13 mouse cellular contexts compared by ENCODE assay signal in genomic region chr11:105953402-105953801, GRCm38 (mm10). TPM values are rescaled to one million over a fixed set of nuclear protein-coding genes. Genes with fewer than 3 reads are reported as not detected.
DNase-seq lines count a peak whose midpoint lies in the region; ATAC-seq and TF ChIP-seq lines count a peak whose summit lies in the region.
"Had no signal": no experiment of that assay in that cellular context is flagged by ENCODE, and none has a peak within 500 bp of the region (broad histone marks: within the 10 kb centered on the region; RNA-seq: fewer than 3 reads in every experiment).

No protein-coding gene starts in this region.

- no peaks in the 10 kb centered on the region for H3K27me3 ChIP-seq in stomach, embryonic 14.5 days (ENCODE audit: control insufficient read depth, insufficient read depth, low read length)
- H3K27me3 ChIP-seq: neural tube, embryonic 12.5 days had no signal

- no peak for TF ChIP-seq CTCF in bone marrow macrophage, adult 2 months (IDR thresholded peaks at IDR 0.05; ENCODE audit: low read depth, low read length)

- no peak overlapping the region for H3K9ac ChIP-seq in stomach, embryonic 14.5 days (replicated peaks; ENCODE audit: low read depth, low read length)
- H3K9ac ChIP-seq: liver, postnatal 0 days; neural tube, embryonic 12.5 days had no signal

- no peak overlapping the region for H3K4me3 ChIP-seq in bone marrow macrophage, adult 2 months (ENCODE audit: insufficient read depth, low read length)
- H3K4me3 ChIP-seq in stomach, embryonic 14.5 days (ENCODE audit: low read depth, low read length) = no peak overlapping the region
- H3K4me3 ChIP-seq: neural tube, embryonic 12.5 days had no signal

- 69% methylated on average over 6 of the region's 6 CpGs for WGBS in stomach, embryonic 14.5 days

- DNase-seq in urinary bladder, postnatal 14 days (ENCODE audit: low spot score) = peak; percentile 76
- no peak for DNase-seq in urinary bladder, postnatal 10 days (ENCODE audit: low spot score)
- peak; percentile 54 to 60 for DNase-seq in heart, postnatal 14 days
- DNase-seq in thymus, adult 18-20 months = no peak
- no peak for DNase-seq in kidney, postnatal 25 days
- DNase-seq in layer of hippocampus, adult 8-10 months (ENCODE audit: low spot score in 2 of 2) = no peak
- DNase-seq: cerebellum, postnatal 14 days; liver, postnatal 0 days had no signal

- peak overlapping the region; percentile 38 for H3K27ac ChIP-seq in bone marrow macrophage, adult 2 months (ENCODE audit: insufficient read depth, low read depth, low read length)
- no peak overlapping the region for H3K27ac ChIP-seq in stomach, embryonic 14.5 days (ENCODE audit: low read length)
- H3K27ac ChIP-seq: neural tube, embryonic 12.5 days had no signal

- H3K9me3 ChIP-seq in stomach, embryonic 14.5 days (ENCODE audit: control insufficient read depth, low read depth, low read length) = no peaks in the 10 kb centered on the region
- H3K9me3 ChIP-seq: neural tube, embryonic 12.5 days had no signal

- no peak for TF ChIP-seq POLR2A in bone marrow macrophage, adult 2 months (IDR thresholded peaks at IDR 0.05; ENCODE audit: borderline replicate concordance, low read depth, low read length)

- 0 out of 2 replicates have a peak, but pooled peaks have one; percentile 6 for ATAC-seq in stomach, embryonic 14.5 days (ENCODE audit: insufficient number of reproducible peaks, insufficient read depth, low FRiP score, low read depth)
- ATAC-seq: liver, postnatal 0 days had no signal

- peaks cover 26% of the 10 kb centered on the region for H3K4me1 ChIP-seq in bone marrow macrophage, adult 2 months (ENCODE audit: control insufficient read depth, insufficient read depth, low read length)
- H3K4me1 ChIP-seq in stomach, embryonic 14.5 days (ENCODE audit: control insufficient read depth, insufficient read depth, low read length) = no peaks in the 10 kb centered on the region
- H3K4me1 ChIP-seq: neural tube, embryonic 12.5 days had no signal

- no peaks in the 10 kb centered on the region for H3K36me3 ChIP-seq in stomach, embryonic 14.5 days (ENCODE audit: control insufficient read depth, insufficient read depth, low read length)
- H3K36me3 ChIP-seq: neural tube, embryonic 12.5 days had no signal

- H3K4me2 ChIP-seq in stomach, embryonic 14.5 days (replicated peaks; ENCODE audit: low read depth, low read length) = no peak overlapping the region
- H3K4me2 ChIP-seq: neural tube, embryonic 12.5 days had no signal

- intact Hi-C loops in heart, postnatal 14 days (cut with DNase I) = no loop called here

RNA-seq across cellular contexts. Expression of gene Cyb561, which starts 0.3 kb away (rescaled TPM):
- not detected in 2 replicates for polyA plus RNA-seq in bone marrow macrophage, adult 2 months (2012; ENCODE audit: insufficient read depth, insufficient read length, missing spikeins)
- 10 to 100 TPM; 14.2 to 14.8 TPM for total RNA-seq in heart, postnatal 14 days (2021)
- polyA plus RNA-seq in stomach, embryonic 14.5 days (2014; fragmentation: Nextera tagmentation; extraction: Ambion mirVana) = 36.8 and 39.0 TPM in 2 replicates
- total RNA-seq in layer of hippocampus, adult 8-10 months (2022) = 10 to 100 TPM; 48.1 to 63.3 (median 58.7) TPM

RNA-seq across cellular contexts. Expression of gene Ace, which starts 14.3 kb away (rescaled TPM):
- 0.27 and 0.88 TPM in 2 replicates for polyA plus RNA-seq in bone marrow macrophage, adult 2 months (2012; ENCODE audit: insufficient read depth, insufficient read length, missing spikeins)
- 10 to 100 TPM; 28.7 to 31.6 TPM for total RNA-seq in heart, postnatal 14 days (2021)
- 0.72 and 0.80 TPM in 2 replicates for polyA plus RNA-seq in stomach, embryonic 14.5 days (2014; fragmentation: Nextera tagmentation; extraction: Ambion mirVana)
- total RNA-seq in layer of hippocampus, adult 8-10 months (2022) = 10 to 100 TPM in 3 of 4 experiments, 1 to 10 TPM in 1; 7.8 to 10.9 (median 10.6) TPM

RNA-seq across cellular contexts. Expression of gene Ace3, which starts 41.1 kb away (rescaled TPM):
- not detected in 2 replicates for polyA plus RNA-seq in bone marrow macrophage, adult 2 months (2012; ENCODE audit: insufficient read depth, insufficient read length, missing spikeins)
- total RNA-seq in heart, postnatal 14 days (2021) = not detected
- polyA plus RNA-seq in stomach, embryonic 14.5 days (2014; fragmentation: Nextera tagmentation; extraction: Ambion mirVana) = not detected in 2 replicates
- not detected for total RNA-seq in layer of hippocampus, adult 8-10 months (2022)
- total RNA-seq: layer of hippocampus, postnatal 14 days had no signal
- polyA plus RNA-seq: frontal cortex, adult 2 months; liver, postnatal 0 days; neural tube, embryonic 12.5 days had no signal

RNA-seq across cellular contexts. Expression of gene Kcnh6, which starts 54.5 kb away (rescaled TPM):
- polyA plus RNA-seq in bone marrow macrophage, adult 2 months (2012; ENCODE audit: insufficient read depth, insufficient read length, missing spikeins) = not detected in 2 replicates
- total RNA-seq in heart, postnatal 14 days (2021) = under 1 TPM; 0.07 to 0.14 TPM
- polyA plus RNA-seq in stomach, embryonic 14.5 days (2014; fragmentation: Nextera tagmentation; extraction: Ambion mirVana) = 0.07 and 0.38 TPM in 2 replicates
- total RNA-seq in layer of hippocampus, adult 8-10 months (2022) = 1 to 10 TPM; 1.1 to 1.6 (median 1.3) TPM
- polyA plus RNA-seq: liver, postnatal 0 days had no signal

Comparison
In these comparisons a context has a peak if more than half of its experiments do, and no peak if none do; other contexts are left out.
1. DNase-seq: peak in urinary bladder, postnatal 14 days (single experiment) and heart, postnatal 14 days (2 of 2); none in urinary bladder, postnatal 10 days (single experiment), thymus, adult 18-20 months (0 of 2), kidney, postnatal 25 days (0 of 2) and layer of hippocampus, adult 8-10 months (0 of 2).